Mouse (Mus musculus) CH12.LX (cell line): ENCODE measurements around the gene Rasa3. TPM values are rescaled to one million over a fixed set of nuclear protein-coding genes. Genes with fewer than 3 reads are reported as not detected.

Source experiments
- DNase-seq: peaks from one replicate; pipeline ENCODE4 v3.0.0-alpha.2; 2013; ENCODE audit errors: extremely low read depth
- H3K27ac ChIP-seq: 2 replicates; pipeline ENCODE4 v1.5.1; 2012; ENCODE audit warnings: low read depth, mild to moderate bottlenecking, control low read depth, moderate library complexity; ENCODE audit not compliant: insufficient read depth
- H3K27me3 ChIP-seq: replicated peaks from 2 replicates; pipeline ENCODE3; 2012; ENCODE audit warnings: inconsistent platforms
- H3K36me3 ChIP-seq, 2 experiments: replicated peaks in 1 of 2; 2 replicates each; pipeline versions ENCODE3 to v1.6.1; 2012; ENCODE audit warnings: inconsistent platforms in 1 of 2, low read length in 1 of 2, mild to moderate bottlenecking in 1 of 2, mixed read lengths in 1 of 2, moderate library complexity in 1 of 2; ENCODE audit not compliant: control insufficient read depth in 1 of 2, insufficient read depth in 1 of 2
- H3K4me1 ChIP-seq, 2 experiments: 2 replicates each; pipeline ENCODE4 v1.6.1; 2012; ENCODE audit warnings: inconsistent platforms in 1 of 2, moderate library complexity in 1 of 2; ENCODE audit not compliant: insufficient read depth in 2 of 2, control insufficient read depth in 1 of 2
- H3K4me2 ChIP-seq: 2 replicates; pipeline ENCODE4 v1.6.1; 2012; ENCODE audit warnings: low read depth, mild to moderate bottlenecking, control low read depth; ENCODE audit not compliant: poor library complexity, insufficient read depth, severe bottlenecking
- H3K4me3 ChIP-seq, 3 experiments: fragments of 150-350 bp in 1 of 3; sonication (generic) in 1 of 3; replicated peaks in 1 of 3; 2 replicates each; pipeline versions ENCODE3 to v1.5.1; 2011 to 2012; ENCODE audit warnings: low read depth in 2 of 3, low read length in 2 of 3, mild to moderate bottlenecking in 2 of 3, moderate library complexity in 2 of 3, control low read depth in 1 of 3, improper control_type of control experiment in 1 of 3, inconsistent platforms in 1 of 3, mixed read lengths in 1 of 3; ENCODE audit not compliant: poor library complexity in 1 of 3
- H3K79me2 ChIP-seq: replicated peaks from 2 replicates; pipeline ENCODE4 v1.6.1; 2012; ENCODE audit warnings: mild to moderate bottlenecking, moderate library complexity; ENCODE audit not compliant: control insufficient read depth, poor library complexity, insufficient read depth, severe bottlenecking; ENCODE audit errors: extremely low read depth
- H3K9ac ChIP-seq: 2 replicates; pipeline ENCODE4 v1.6.1; 2012; ENCODE audit warnings: low read depth, mild to moderate bottlenecking, control low read depth, moderate library complexity; ENCODE audit not compliant: insufficient read depth
- H3K9me3 ChIP-seq: replicated peaks from 2 replicates; pipeline ENCODE3; 2012; ENCODE audit warnings: low read length, inconsistent platforms, mixed read lengths
- BHLHE40 ChIP-seq: IDR thresholded peaks from 2 replicates; pipeline ENCODE4 v1.6.1; 2011; ENCODE audit warnings: mild to moderate bottlenecking, low read depth, low read length, improper control_type of control experiment
- CTCF ChIP-seq, 2 experiments: IDR thresholded peaks in 1 of 2; conservative IDR thresholded peaks in 1 of 2; 2 replicates each; pipeline ENCODE4 v1.5.1; 2011 to 2012; ENCODE audit warnings: low read depth in 2 of 2, low read length in 2 of 2, improper control_type of control experiment in 1 of 2, inconsistent platforms in 1 of 2, mild to moderate bottlenecking in 1 of 2, moderate library complexity in 1 of 2
- E2F4 ChIP-seq: IDR thresholded peaks from 2 replicates; pipeline ENCODE4 v1.6.1; 2011; ENCODE audit warnings: low read depth, low read length, improper control_type of control experiment; ENCODE audit not compliant: insufficient replicate concordance
- EP300 ChIP-seq: IDR thresholded peaks from 2 replicates; pipeline ENCODE4 v1.6.1; 2011; ENCODE audit warnings: low read length, improper control_type of control experiment
- ETS1 ChIP-seq: conservative IDR thresholded peaks from 2 replicates; pipeline ENCODE4 v1.6.1; 2012; ENCODE audit warnings: low read depth, mild to moderate bottlenecking, inconsistent platforms, low read length, improper control_type of control experiment, moderate library complexity
- KAT2A ChIP-seq: IDR thresholded peaks from 2 replicates; pipeline ENCODE4 v1.6.1; 2012; ENCODE audit warnings: low read length, improper control_type of control experiment, inconsistent platforms; ENCODE audit not compliant: insufficient replicate concordance
- MAZ ChIP-seq: IDR thresholded peaks from 2 replicates; pipeline ENCODE4 v1.6.1; 2012; ENCODE audit warnings: low read depth, mild to moderate bottlenecking, inconsistent platforms, low read length, improper control_type of control experiment, moderate library complexity
- MEF2A ChIP-seq: IDR thresholded peaks from 2 replicates; pipeline ENCODE4 v1.6.1; 2014; ENCODE audit warnings: low read depth, mild to moderate bottlenecking, inconsistent platforms, low read length, improper control_type of control experiment, borderline replicate concordance
- MYC ChIP-seq: IDR thresholded peaks from 2 replicates; pipeline ENCODE4 v1.6.1; 2011; ENCODE audit warnings: low read depth, mild to moderate bottlenecking, improper control_type of control experiment, low read length
- NELFE ChIP-seq: IDR thresholded peaks from 2 replicates; pipeline ENCODE4 v1.6.1; 2011; ENCODE audit warnings: low read depth, low read length, improper control_type of control experiment
- NRF1 ChIP-seq: IDR thresholded peaks from 2 replicates; pipeline ENCODE4 v1.6.1; 2014; ENCODE audit warnings: low read depth, mild to moderate bottlenecking, inconsistent platforms, low read length, improper control_type of control experiment, moderate library complexity
- POLR2AphosphoS2 ChIP-seq: IDR thresholded peaks from 2 replicates; pipeline ENCODE4 v1.6.1; 2011; ENCODE audit warnings: low read depth, low read length, improper control_type of control experiment
- RAD21 ChIP-seq: IDR thresholded peaks from 2 replicates; pipeline ENCODE4 v1.6.1; 2011; ENCODE audit warnings: low read depth, mild to moderate bottlenecking, low read length, improper control_type of control experiment, moderate library complexity
- RCOR1 ChIP-seq: conservative IDR thresholded peaks from 2 replicates; pipeline ENCODE4 v1.6.1; 2012; ENCODE audit warnings: low read depth, mild to moderate bottlenecking, inconsistent platforms, low read length, improper control_type of control experiment
- SIN3A ChIP-seq: IDR thresholded peaks from 2 replicates; pipeline ENCODE4 v1.6.1; 2012; ENCODE audit warnings: low read length, improper control_type of control experiment, inconsistent platforms
- SMC3 ChIP-seq: IDR thresholded peaks from 2 replicates; pipeline ENCODE4 v1.6.1; 2011; ENCODE audit warnings: low read depth, low read length, improper control_type of control experiment
- TCF12 ChIP-seq: IDR thresholded peaks from 2 replicates; pipeline ENCODE4 v1.6.1; 2014; ENCODE audit warnings: low read depth, mild to moderate bottlenecking, inconsistent platforms, low read length, improper control_type of control experiment
- UBTF ChIP-seq: IDR thresholded peaks from 2 replicates; pipeline ENCODE4 v1.6.1; 2012; ENCODE audit warnings: low read depth, mild to moderate bottlenecking, inconsistent platforms, low read length, improper control_type of control experiment, moderate library complexity
- USF1 ChIP-seq: IDR thresholded peaks from 2 replicates; pipeline ENCODE4 v1.6.1; 2014; ENCODE audit warnings: low read depth, mild to moderate bottlenecking, inconsistent platforms, low read length, improper control_type of control experiment
- USF2 ChIP-seq: conservative IDR thresholded peaks from 2 replicates; pipeline ENCODE4 v1.6.1; 2011; ENCODE audit warnings: low read depth, low read length, improper control_type of control experiment
- ZKSCAN1 ChIP-seq: IDR thresholded peaks from 2 replicates; pipeline ENCODE4 v1.6.1; 2012; ENCODE audit warnings: low read depth, inconsistent platforms, low read length, improper control_type of control experiment, borderline replicate concordance
- ZMIZ1 ChIP-seq: IDR thresholded peaks from 2 replicates; pipeline ENCODE4 v1.6.1; 2012; ENCODE audit warnings: low read depth, mild to moderate bottlenecking, inconsistent platforms, low read length, improper control_type of control experiment
- dilution Hi-C: fragments of 300-500 bp; cut with MboI; formaldehyde crosslinking; loops from 2 replicates; pipeline ENCODE4 v1.14.3; 2020; ENCODE audit warnings: low sequenced_read_pairs; ENCODE audit not compliant: extremely low pct_unique_long_range_greater_than_20kb, extremely low pct_ligation_motif_present
- in situ Hi-C: fragments of 300-500 bp; cut with MboI; formaldehyde crosslinking; loops from 3 replicates; pipeline ENCODE4 v1.14.3; 2019; ENCODE audit warnings: low sequenced_read_pairs, low pct_ligation_motif_present, low pct_unique_long_range_greater_than_20kb, mixed read lengths
- polyA plus RNA-seq: library from polyadenylated mRNA; unstranded; fragments of >175 nt; gene quantifications from 2 replicates; pipeline ENCODE4 v1.2.1, GENCODE M21; 2012; ENCODE audit warnings: low read depth; ENCODE audit not compliant: insufficient read length
- total RNA-seq, 2 experiments: library from RNA; depleted of rRNA; stranded (reverse); fragments of 300-350 nt in 1 of 2; fragments of >200 nt in 1 of 2; gene quantifications; 2 replicates each; pipeline ENCODE4 v1.2.3; 2012 to 2014

The Rasa3 gene
- total and polyA plus RNA-seq, 3 experiments = 12.8 to 28.5 (median 13.6) TPM

DNA sequence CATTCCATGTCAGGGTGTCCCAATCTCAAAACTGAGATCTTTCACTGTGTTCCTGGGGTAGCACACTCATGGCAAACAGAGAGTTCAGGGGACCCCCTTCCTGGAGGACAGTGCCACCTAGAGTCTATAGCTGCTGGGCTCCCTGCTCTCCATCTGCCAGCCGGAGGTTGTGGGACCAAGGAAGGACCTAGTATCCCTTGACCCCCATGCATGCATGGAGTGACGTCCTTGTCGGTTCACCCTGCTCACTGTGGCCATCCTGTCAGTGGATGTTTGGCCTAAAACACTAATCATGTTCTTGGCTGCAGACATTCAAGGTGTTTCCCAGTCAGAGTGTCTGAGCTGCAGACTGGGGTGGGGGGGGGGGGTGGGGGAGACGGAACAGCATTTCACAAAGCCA lies 129.2 kb downstream of the Rasa3 start:
- TF ChIP-seq ZKSCAN1 (no peak), RCOR1 (0 out of 2 replicates have a peak, but pooled peaks have one; percentile 9), MYC (0 out of 2 replicates have a peak, but pooled peaks have one; percentile 23), NELFE (no peak), MAZ (0 out of 2 replicates have a peak, but pooled peaks have one; percentile 35), SMC3 (peak; percentile 61), CTCF (conservative IDR thresholded peaks at IDR 0.05 in 1 of 2, IDR thresholded peaks at IDR 0.05 in 1 of 2; ENCODE audit: low read depth in 2 of 2, low read length in 2 of 2) (peak in 1 of 2 experiments; percentile 71; a peak in 2 of 4 replicates), TCF12 (peak; percentile 22; the same call in 1 of the 2 replicates), RAD21 (peak; percentile 64), ETS1 (no peak), KAT2A (no peak), E2F4 (no peak), UBTF (0 out of 2 replicates have a peak, but pooled peaks have one; percentile 14), USF2 (no peak), BHLHE40 (no peak)
- TF ChIP-seq, all 38 proteins: peak for 8
- peak; percentile 52 for DNase-seq

DNA sequence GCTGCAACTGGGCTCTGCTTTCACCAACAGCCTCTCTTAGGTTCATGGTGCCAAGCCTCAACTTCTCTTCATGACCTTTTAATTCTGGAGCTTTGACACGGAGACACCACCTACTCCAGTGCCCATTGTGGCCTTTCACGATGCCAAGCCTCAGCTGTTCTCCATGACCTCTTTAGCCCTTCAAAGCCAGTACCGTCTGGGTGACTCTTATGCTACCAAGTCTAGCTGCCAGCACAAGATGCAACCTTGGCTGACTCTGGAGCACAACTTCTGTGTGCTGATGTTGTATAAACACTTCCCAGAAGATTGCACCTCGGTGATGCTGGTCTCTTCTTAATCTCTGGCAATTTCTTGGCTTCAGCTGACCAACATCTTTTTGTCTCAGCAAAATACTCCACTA lies 131.0 kb downstream of the Rasa3 start:
- Histone ChIP-seq H3K9ac (no peak overlapping the region), H3K4me1 (peaks cover 19 to 40% of the 10 kb centered on the region in 2 experiments)
- TF ChIP-seq MYC (no peak), UBTF (no peak), EP300 (no peak), USF1 (no peak), ZMIZ1 (no peak), MEF2A (no peak), POLR2AphosphoS2 (no peak), KAT2A (no peak), RCOR1 (no peak), NRF1 (no peak), CTCF (conservative IDR thresholded peaks at IDR 0.05 in 1 of 2, IDR thresholded peaks at IDR 0.05 in 1 of 2; ENCODE audit: low read depth in 2 of 2, low read length in 2 of 2) (no peak), SMC3 (no peak), SIN3A (no peak)
- TF ChIP-seq, all 38 proteins: peak for 0
- no peaks in the 10 kb centered on the region for H3K36me3 ChIP-seq
- no peaks in the 10 kb centered on the region for H3K27me3 ChIP-seq
- DNase-seq = no peak
- peaks cover 5% of the 10 kb centered on the region for H3K9me3 ChIP-seq
- H3K4me2 ChIP-seq = no peak overlapping the region
- H3K27ac ChIP-seq = no peak overlapping the region
- dilution Hi-C loops = no loop called here
- H3K79me2 ChIP-seq = no peaks in the 10 kb centered on the region
- no peak overlapping the region for H3K4me3 ChIP-seq
- in situ Hi-C loops = no loop called here

More for the DNA sequence above, 129.2 kb downstream of the Rasa3 start:
- H3K79me2 ChIP-seq = no peaks in the 10 kb centered on the region
- peak overlapping the region; percentile 44 for H3K4me2 ChIP-seq
- peak overlapping the region; percentile 63; the same call in 1 of the 2 replicates for H3K27ac ChIP-seq
- peaks cover 20 to 44% of the 10 kb centered on the region in 2 experiments for H3K4me1 ChIP-seq
- dilution Hi-C loops = no loop called here
- no peaks in the 10 kb centered on the region for H3K27me3 ChIP-seq
- in situ Hi-C loops = no loop called here
- peaks cover 5% of the 10 kb centered on the region for H3K9me3 ChIP-seq
- H3K9ac ChIP-seq = peak overlapping the region; percentile 50
- no peaks in the 10 kb centered on the region for H3K36me3 ChIP-seq
- H3K4me3 ChIP-seq = peak overlapping the region in 2 of 3 experiments; percentile 8 to 44
